Mouse (Mus musculus) MEL (cell line): ENCODE data around the gene Micu1. TPM values are rescaled to one million over a fixed set of nuclear protein-coding genes. Genes with fewer than 3 reads are reported as not detected.

ENCODE experiments used
- DNase-seq: peaks from one replicate; pipeline ENCODE4 v3.0.0; 2011; ENCODE audit warnings: low read depth, low spot score
- H3K27ac ChIP-seq: 2 replicates; pipeline ENCODE4 v1.5.1; 2012; ENCODE audit warnings: low read depth, mild to moderate bottlenecking, control low read depth, low read length, moderate library complexity; ENCODE audit not compliant: control insufficient read depth
- H3K27me3 ChIP-seq, 2 experiments: fragments of 150-350 bp in 1 of 2; sonication (generic) in 1 of 2; 2 replicates each; pipeline ENCODE4 v1.6.1; 2012; ENCODE audit warnings: low read length in 2 of 2, mild to moderate bottlenecking in 2 of 2, improper control_type of control experiment in 1 of 2, moderate library complexity in 1 of 2; ENCODE audit not compliant: insufficient read depth in 2 of 2, control insufficient read depth in 1 of 2
- H3K36me3 ChIP-seq, 2 experiments: 2 replicates each; pipeline ENCODE4 v1.6.1; 2012 to 2014; ENCODE audit warnings: low read length in 2 of 2, improper control_type of control experiment in 1 of 2, inconsistent platforms in 1 of 2, mild to moderate bottlenecking in 1 of 2; ENCODE audit not compliant: insufficient read depth in 2 of 2, control insufficient read depth in 1 of 2
- H3K4me1 ChIP-seq, 2 experiments: fragments of 150-350 bp in 1 of 2; sonication (generic) in 1 of 2; 2 replicates each; pipeline ENCODE4 v1.6.1; 2012; ENCODE audit warnings: low read length in 2 of 2, improper control_type of control experiment in 1 of 2, mild to moderate bottlenecking in 1 of 2; ENCODE audit not compliant: insufficient read depth in 2 of 2, control insufficient read depth in 1 of 2
- H3K4me3 ChIP-seq, 2 experiments: fragments of 150-350 bp in 1 of 2; sonication (generic) in 1 of 2; 2 replicates each; pipeline ENCODE4 v1.5.1; 2012; ENCODE audit warnings: low read depth in 2 of 2, low read length in 2 of 2, mild to moderate bottlenecking in 2 of 2, moderate library complexity in 2 of 2, control low read depth in 1 of 2, improper control_type of control experiment in 1 of 2; ENCODE audit not compliant: control insufficient read depth in 1 of 2, insufficient read depth in 1 of 2
- H3K79me2 ChIP-seq: 2 replicates; pipeline ENCODE4 v1.6.1; 2012; ENCODE audit warnings: mild to moderate bottlenecking, low read length, moderate library complexity; ENCODE audit not compliant: control insufficient read depth, poor library complexity, insufficient read depth
- H3K9ac ChIP-seq: 2 replicates; pipeline ENCODE4 v1.6.1; 2012; ENCODE audit warnings: low read depth, mild to moderate bottlenecking, control low read depth, low read length, moderate library complexity; ENCODE audit not compliant: control insufficient read depth, poor library complexity, severe bottlenecking
- H3K9me3 ChIP-seq: fragments of 150-350 bp; sonication (generic); replicated peaks from 2 replicates; pipeline ENCODE4 v1.6.1; 2012; ENCODE audit warnings: mild to moderate bottlenecking, low read length, improper control_type of control experiment, moderate library complexity; ENCODE audit not compliant: insufficient read depth
- BHLHE40 ChIP-seq: IDR thresholded peaks from 2 replicates; pipeline ENCODE4 v1.6.1; 2012; ENCODE audit warnings: low read depth, mild to moderate bottlenecking, inconsistent platforms, low read length, improper control_type of control experiment, borderline replicate concordance
- CHD1 ChIP-seq: IDR thresholded peaks from 2 replicates; pipeline ENCODE4 v1.6.1; 2012; ENCODE audit warnings: low read depth, mild to moderate bottlenecking, inconsistent platforms, low read length, improper control_type of control experiment
- E2F4 ChIP-seq: IDR thresholded peaks from 2 replicates; pipeline ENCODE4 v1.6.1; 2011; ENCODE audit warnings: low read depth, low read length, improper control_type of control experiment, borderline replicate concordance
- ELF1 ChIP-seq: IDR thresholded peaks from 2 replicates; pipeline ENCODE4 v1.6.1; 2014; ENCODE audit warnings: low read depth, mild to moderate bottlenecking, inconsistent platforms, low read length, improper control_type of control experiment, moderate library complexity
- GABPA ChIP-seq: IDR thresholded peaks from 2 replicates; pipeline ENCODE4 v1.6.1; 2012; ENCODE audit warnings: low read depth, mild to moderate bottlenecking, inconsistent platforms, low read length, improper control_type of control experiment, moderate library complexity
- GATA1 ChIP-seq: IDR thresholded peaks from 2 replicates; pipeline ENCODE4 v1.6.1; 2011; ENCODE audit warnings: low read depth, low read length, improper control_type of control experiment
- HCFC1 ChIP-seq: IDR thresholded peaks from 2 replicates; pipeline ENCODE4 v1.6.1; 2012; ENCODE audit warnings: low read depth, mild to moderate bottlenecking, inconsistent platforms, low read length, improper control_type of control experiment, moderate library complexity
- MAZ ChIP-seq: IDR thresholded peaks from 2 replicates; pipeline ENCODE4 v1.6.1; 2012; ENCODE audit warnings: low read depth, mild to moderate bottlenecking, inconsistent platforms, low read length, improper control_type of control experiment
- MXI1 ChIP-seq: IDR thresholded peaks from 2 replicates; pipeline ENCODE4 v1.6.1; 2011; ENCODE audit warnings: mild to moderate bottlenecking, low read depth, low read length, improper control_type of control experiment
- MYC ChIP-seq: IDR thresholded peaks from 2 replicates; pipeline ENCODE4 v1.6.1; 2011; ENCODE audit warnings: low read depth, mild to moderate bottlenecking, low read length, improper control_type of control experiment, moderate library complexity
- NELFE ChIP-seq: IDR thresholded peaks from 2 replicates; pipeline ENCODE4 v1.6.1; 2011; ENCODE audit warnings: low read depth, low read length, improper control_type of control experiment
- NRF1 ChIP-seq: IDR thresholded peaks from 2 replicates; pipeline ENCODE4 v1.6.1; 2014; ENCODE audit warnings: low read depth, mild to moderate bottlenecking, inconsistent platforms, low read length, improper control_type of control experiment, moderate library complexity; ENCODE audit not compliant: poor library complexity, insufficient read depth, severe bottlenecking
- SIN3A ChIP-seq: IDR thresholded peaks from 2 replicates; pipeline ENCODE4 v1.6.1; 2012; ENCODE audit warnings: low read length, improper control_type of control experiment, inconsistent platforms
- TAL1 ChIP-seq: IDR thresholded peaks from 2 replicates; pipeline ENCODE4 v1.6.1; 2012; ENCODE audit warnings: mild to moderate bottlenecking, inconsistent platforms, low read length, moderate library complexity, mixed read lengths
- TCF12 ChIP-seq: IDR thresholded peaks from 2 replicates; pipeline ENCODE4 v1.6.1; 2014; ENCODE audit warnings: low read depth, mild to moderate bottlenecking, inconsistent platforms, low read length, improper control_type of control experiment, moderate library complexity
- UBTF ChIP-seq: IDR thresholded peaks from 2 replicates; pipeline ENCODE4 v1.6.1; 2012; ENCODE audit warnings: low read depth, mild to moderate bottlenecking, inconsistent platforms, low read length, improper control_type of control experiment, moderate library complexity, borderline replicate concordance; ENCODE audit not compliant: insufficient read depth
- USF1 ChIP-seq: IDR thresholded peaks from 2 replicates; pipeline ENCODE4 v1.6.1; 2014; ENCODE audit warnings: low read depth, mild to moderate bottlenecking, inconsistent platforms, low read length, improper control_type of control experiment, moderate library complexity
- USF2 ChIP-seq, 2 experiments: IDR thresholded peaks; 2 replicates each; pipeline ENCODE4 v1.6.1; 2011 to 2012; ENCODE audit warnings: improper control_type of control experiment in 2 of 2, low read length in 2 of 2, borderline replicate concordance in 1 of 2, inconsistent platforms in 1 of 2, low read depth in 1 of 2, mild to moderate bottlenecking in 1 of 2; ENCODE audit not compliant: insufficient read depth in 1 of 2
- ZMIZ1 ChIP-seq: IDR thresholded peaks from 2 replicates; pipeline ENCODE4 v1.6.1; 2012; ENCODE audit warnings: low read depth, mild to moderate bottlenecking, inconsistent platforms, low read length, improper control_type of control experiment, moderate library complexity
- ZNF384 ChIP-seq: IDR thresholded peaks from 2 replicates; pipeline ENCODE4 v1.6.1; 2012; ENCODE audit warnings: low read depth, mild to moderate bottlenecking, inconsistent platforms, low read length, improper control_type of control experiment
- polyA plus RNA-seq, 2 experiments: library from polyadenylated mRNA; stranded (reverse) in 1 of 2; unstranded in 1 of 2; fragments of >175 nt in 1 of 2; fragments of >200 nt in 1 of 2; gene quantifications; 2 replicates each; pipeline versions ENCODE4 v1.2.1 to v1.2.4; 2012; ENCODE audit warnings: low replicate concordance in 2 of 2, low read depth in 1 of 2; ENCODE audit not compliant: insufficient read length in 2 of 2, insufficient read depth in 1 of 2, missing spikeins in 1 of 2
- total RNA-seq: library from RNA; depleted of rRNA; stranded (reverse); fragments of 300-350 nt; gene quantifications from 2 replicates; pipeline ENCODE4 v1.2.3, GENCODE M21; 2012

Gene Micu1
- total and polyA plus RNA-seq, 3 experiments: 18.0 to 26.8 TPM; not detected in 1

- peaks cover 6 to 23% of the 10 kb centered on the region in 2 experiments for H3K4me1 ChIP-seq
- H3K27ac ChIP-seq: peak overlapping the region; percentile 19; the same call in 1 of the 2 replicates
- peaks cover 42% of the 10 kb centered on the region for H3K79me2 ChIP-seq
- DNase-seq: no peak
- peaks cover 0 to 19% of the 10 kb centered on the region in 2 experiments; a peak in 2 of 4 replicates for H3K36me3 ChIP-seq
- H3K9ac ChIP-seq: peak overlapping the region; percentile 98
- H3K4me3 ChIP-seq: peak overlapping the region; percentile 90 to 97; a peak in 3 of 4 replicates
- no peaks in the 10 kb centered on the region for H3K9me3 ChIP-seq
- H3K27me3 ChIP-seq: no peaks in the 10 kb centered on the region
- TF ChIP-seq TCF12: no peak
- TF ChIP-seq CHD1: no peak
- no peak for TF ChIP-seq GABPA
- TF ChIP-seq UBTF: no peak
- TF ChIP-seq NRF1: no peak
- no peak for TF ChIP-seq GATA1
- no peak for TF ChIP-seq BHLHE40
- TF ChIP-seq ZMIZ1: no peak
- TF ChIP-seq E2F4: no peak
- TF ChIP-seq MYC: no peak
- no peak for TF ChIP-seq TAL1
- no peak; the same call in 1 of the 2 replicates for TF ChIP-seq SIN3A
- TF ChIP-seq ZNF384: no peak
- TF ChIP-seq USF1: no peak
- no peak for TF ChIP-seq USF2 (IDR thresholded peaks at IDR 0.05; ENCODE audit: borderline replicate concordance in 1 of 2, insufficient read depth in 1 of 2, low read depth in 1 of 2, low read length in 2 of 2)
- no peak for TF ChIP-seq MXI1
- no peak for TF ChIP-seq NELFE
- TF ChIP-seq MAZ: no peak
- TF ChIP-seq HCFC1: no peak
- no peak for TF ChIP-seq ELF1
Observed at GRCm38 (mm10) chr10:59880837-59881236, 178.6 kb downstream of the Micu1 start.
